Mouse (Mus musculus): ENCODE results near the gene Fjx1. TPM values are rescaled to one million over a fixed set of nuclear protein-coding genes. Genes with fewer than 3 reads are reported as not detected.
A peak's percentile ranks its signal among the peaks of the same experiment; 100 is the strongest.

The Fjx1 gene
- total and polyA plus RNA-seq, 3 experiments = 0.17 to 0.55 (median 0.43) TPM

- dilution Hi-C loops (cut with MboI; ENCODE audit: extremely low pct_ligation_motif_present, extremely low pct_unique_long_range_greater_than_20kb, low sequenced_read_pairs) (no loop called here), in situ Hi-C loops (cut with MboI; ENCODE audit: low pct_ligation_motif_present, low pct_unique_long_range_greater_than_20kb, low sequenced_read_pairs) (no loop called here)
- H3K9ac ChIP-seq (ENCODE audit: insufficient read depth, low read depth) = peak overlapping the region; percentile 92; the same call in 1 of the 2 replicates
- 0 out of 2 replicates have a peak, but pooled peaks have one; percentile 3 for TF ChIP-seq MEF2A (IDR thresholded peaks at IDR 0.05; ENCODE audit: borderline replicate concordance, low read depth, low read length)
- TF ChIP-seq CTCF (conservative IDR thresholded peaks at IDR 0.05 in 1 of 2, IDR thresholded peaks at IDR 0.05 in 1 of 2; ENCODE audit: low read depth in 2 of 2, low read length in 2 of 2) = no peak
- TF ChIP-seq POLR2AphosphoS2 (IDR thresholded peaks at IDR 0.05; ENCODE audit: low read depth, low read length) = no peak
- TF ChIP-seq JUN (IDR thresholded peaks at IDR 0.05; ENCODE audit: insufficient read depth, low read depth, low read length) = no peak
- TF ChIP-seq USF2 (conservative IDR thresholded peaks at IDR 0.05; ENCODE audit: low read depth, low read length) = no peak
- TF ChIP-seq PAX5 (IDR thresholded peaks at IDR 0.05; ENCODE audit: low read length) = no peak
- no peak; the same call in 1 of the 2 replicates for TF ChIP-seq MAX (IDR thresholded peaks at IDR 0.05; ENCODE audit: low read length)
- TF ChIP-seq JUND (conservative IDR thresholded peaks at IDR 0.05; ENCODE audit: low read depth, low read length) = no peak
- TF ChIP-seq TCF12 (IDR thresholded peaks at IDR 0.05; ENCODE audit: low read depth, low read length) = 0 out of 2 replicates have a peak, but pooled peaks have one; percentile 22
- no peak for TF ChIP-seq RAD21 (IDR thresholded peaks at IDR 0.05; ENCODE audit: low read depth, low read length)
- TF ChIP-seq E2F4 (IDR thresholded peaks at IDR 0.05; ENCODE audit: insufficient replicate concordance, low read depth, low read length) = no peak
- no peak for TF ChIP-seq MAFK (IDR thresholded peaks at IDR 0.05; ENCODE audit: insufficient replicate concordance, low read length)
- peak; percentile 57; the same call in 1 of the 2 replicates for TF ChIP-seq ETS1 (conservative IDR thresholded peaks at IDR 0.05; ENCODE audit: low read depth, low read length)
- no peak; the same call in 1 of the 2 replicates for TF ChIP-seq MAZ (IDR thresholded peaks at IDR 0.05; ENCODE audit: low read depth, low read length)
- TF ChIP-seq UBTF (IDR thresholded peaks at IDR 0.05; ENCODE audit: low read depth, low read length) = no peak
- no peak for TF ChIP-seq ZMIZ1 (IDR thresholded peaks at IDR 0.05; ENCODE audit: low read depth, low read length)
- no peak for TF ChIP-seq ZC3H11A (IDR thresholded peaks at IDR 0.05; ENCODE audit: low read depth, low read length)
- no peak for TF ChIP-seq GABPA (IDR thresholded peaks at IDR 0.05; ENCODE audit: insufficient replicate concordance, low read depth, low read length)
- peak; percentile 59 for TF ChIP-seq SIN3A (IDR thresholded peaks at IDR 0.05; ENCODE audit: low read length)
- TF ChIP-seq NRF1 (IDR thresholded peaks at IDR 0.05; ENCODE audit: low read depth, low read length) = no peak
- TF ChIP-seq ZNF384 (IDR thresholded peaks at IDR 0.05; ENCODE audit: low read depth, low read length) = no peak
- peak; percentile 53; the same call in 1 of the 2 replicates for TF ChIP-seq EP300 (IDR thresholded peaks at IDR 0.05; ENCODE audit: low read length)
- H3K27me3 ChIP-seq (replicated peaks) = no peaks in the 10 kb centered on the region
- peak overlapping the region; percentile 11; the same call in 1 of the 2 replicates for H3K27ac ChIP-seq (ENCODE audit: insufficient read depth, low read depth)
- H3K4me1 ChIP-seq (ENCODE audit: control insufficient read depth in 1 of 2, insufficient read depth in 2 of 2) = peaks cover 17 to 25% of the 10 kb centered on the region in 2 experiments
- no peak for DNase-seq (ENCODE audit: extremely low read depth)
- H3K36me3 ChIP-seq (replicated peaks in 1 of 2; ENCODE audit: control insufficient read depth in 1 of 2, insufficient read depth in 1 of 2, low read length in 1 of 2) = peaks cover 0 to 2% of the 10 kb centered on the region in 2 experiments
- H3K9me3 ChIP-seq (replicated peaks; ENCODE audit: low read length) = no peaks in the 10 kb centered on the region
- peak overlapping the region; percentile 70 for H3K4me2 ChIP-seq (ENCODE audit: insufficient read depth, low read depth, poor library complexity, severe bottlenecking)
- H3K4me3 ChIP-seq (replicated peaks in 1 of 3; ENCODE audit: low read depth in 2 of 3, low read length in 2 of 3, poor library complexity in 1 of 3) = peak overlapping the region; percentile 43 to 94 (median 61)
- H3K79me2 ChIP-seq (replicated peaks; ENCODE audit: control insufficient read depth, extremely low read depth, insufficient read depth, poor library complexity, severe bottlenecking) = peaks cover 28% of the 10 kb centered on the region
Observed at GRCm38 (mm10) chr2:102401352-102401692, 51.0 kb downstream of the Fjx1 start.

Data from CH12.LX (cell line).